Mouse (Mus musculus) CH12.LX (cell line): ENCODE results near the gene Ints7.

Experiments used
- BHLHE40 ChIP-seq: IDR thresholded peaks from 2 replicates; pipeline ENCODE4 v1.6.1; 2011; ENCODE audit warnings: mild to moderate bottlenecking, low read depth, low read length, improper control_type of control experiment
- CTCF ChIP-seq, 2 experiments: IDR thresholded peaks in 1 of 2; conservative IDR thresholded peaks in 1 of 2; 2 replicates each; pipeline ENCODE4 v1.5.1; 2011 to 2012; ENCODE audit warnings: low read depth in 2 of 2, low read length in 2 of 2, improper control_type of control experiment in 1 of 2, inconsistent platforms in 1 of 2, mild to moderate bottlenecking in 1 of 2, moderate library complexity in 1 of 2
- EP300 ChIP-seq: IDR thresholded peaks from 2 replicates; pipeline ENCODE4 v1.6.1; 2011; ENCODE audit warnings: low read length, improper control_type of control experiment
- ETS1 ChIP-seq: conservative IDR thresholded peaks from 2 replicates; pipeline ENCODE4 v1.6.1; 2012; ENCODE audit warnings: low read depth, mild to moderate bottlenecking, inconsistent platforms, low read length, improper control_type of control experiment, moderate library complexity
- JUND ChIP-seq: conservative IDR thresholded peaks from 2 replicates; pipeline ENCODE4 v1.6.1; 2011; ENCODE audit warnings: low read depth, low read length, improper control_type of control experiment
- MAFK ChIP-seq: IDR thresholded peaks from 2 replicates; pipeline ENCODE4 v1.6.1; 2011; ENCODE audit warnings: low read length, improper control_type of control experiment; ENCODE audit not compliant: insufficient replicate concordance
- MAZ ChIP-seq: IDR thresholded peaks from 2 replicates; pipeline ENCODE4 v1.6.1; 2012; ENCODE audit warnings: low read depth, mild to moderate bottlenecking, inconsistent platforms, low read length, improper control_type of control experiment, moderate library complexity
- MYC ChIP-seq: IDR thresholded peaks from 2 replicates; pipeline ENCODE4 v1.6.1; 2011; ENCODE audit warnings: low read depth, mild to moderate bottlenecking, improper control_type of control experiment, low read length
- POLR2A ChIP-seq: IDR thresholded peaks from 2 replicates; pipeline ENCODE4 v1.6.1; 2011; ENCODE audit warnings: low read depth, mild to moderate bottlenecking, improper control_type of control experiment, low read length
- USF1 ChIP-seq: IDR thresholded peaks from 2 replicates; pipeline ENCODE4 v1.6.1; 2014; ENCODE audit warnings: low read depth, mild to moderate bottlenecking, inconsistent platforms, low read length, improper control_type of control experiment

GRCm38 (mm10) chr1:191638404-191638803 lies 63.0 kb downstream of the Ints7 start:
- no peak for TF ChIP-seq CTCF (conservative IDR thresholded peaks at IDR 0.05 in 1 of 2, IDR thresholded peaks at IDR 0.05 in 1 of 2; ENCODE audit: low read depth in 2 of 2, low read length in 2 of 2)
- no peak for TF ChIP-seq POLR2A
- TF ChIP-seq JUND = no peak
- TF ChIP-seq ETS1 = no peak
- TF ChIP-seq EP300 = no peak
- TF ChIP-seq MAFK = no peak
- TF ChIP-seq USF1 = no peak
- no peak for TF ChIP-seq MYC
- TF ChIP-seq MAZ = no peak
- no peak for TF ChIP-seq BHLHE40
